Mouse (Mus musculus): ENCODE data around the gene Prss40.

GRCm38 (mm10) chr1:34536767-34537485, 23.8 kb downstream of the Prss40 start:
- TF ChIP-seq CTCF (IDR thresholded peaks at IDR 0.05; ENCODE audit: control insufficient read depth, insufficient read depth, insufficient replicate concordance, low read depth, low read length): no peak
- no peak for TF ChIP-seq POLR2A (IDR thresholded peaks at IDR 0.05; ENCODE audit: control insufficient read depth, low read depth, low read length)

All from testis, adult 2 months (tissue).